Mouse (Mus musculus): ENCODE results near the gene Mpzl2. TPM values are rescaled to one million over a fixed set of nuclear protein-coding genes. Genes with fewer than 3 reads are reported as not detected.

Mpzl2 gene
- polyA plus RNA-seq, 1 experiment from 2014 or later = 3.5 TPM

DNA sequence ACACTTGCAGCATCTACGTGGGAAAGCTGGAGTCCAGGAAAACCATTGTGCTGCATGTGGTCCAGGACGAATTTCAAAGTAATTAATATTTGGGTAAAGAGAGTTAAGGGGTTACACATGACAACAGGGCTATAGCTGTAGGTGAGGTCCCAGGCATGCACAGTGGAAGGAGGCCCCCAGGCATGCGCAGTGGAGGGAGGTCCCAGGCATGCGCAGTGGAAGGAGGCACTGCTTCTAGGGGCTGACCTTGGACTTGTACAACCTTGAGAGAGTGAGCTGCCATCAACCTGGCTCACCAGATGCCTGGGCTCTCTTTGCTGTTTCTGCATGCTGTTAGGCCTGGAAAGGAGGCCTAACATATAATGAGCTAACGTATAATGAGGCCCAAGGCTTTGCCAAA is 58.3 kb downstream of the Mpzl2 start:
- H3K4me1 ChIP-seq = peaks cover 4% of the 10 kb centered on the region; the same call in 1 of the 2 replicates
- H3K27me3 ChIP-seq (ENCODE audit: poor library complexity, severe bottlenecking) = no peaks in the 10 kb centered on the region
- H3K27ac ChIP-seq = no peak overlapping the region
- no peaks in the 10 kb centered on the region for H3K9me3 ChIP-seq
- no peak for DNase-seq (ENCODE audit: extremely low spot score, low spot score)
- H3K36me3 ChIP-seq (replicated peaks) = no peaks in the 10 kb centered on the region
- no peak overlapping the region for H3K4me3 ChIP-seq
- WGBS = 84% methylated on average over 5 of the region's 5 CpGs

DNA sequence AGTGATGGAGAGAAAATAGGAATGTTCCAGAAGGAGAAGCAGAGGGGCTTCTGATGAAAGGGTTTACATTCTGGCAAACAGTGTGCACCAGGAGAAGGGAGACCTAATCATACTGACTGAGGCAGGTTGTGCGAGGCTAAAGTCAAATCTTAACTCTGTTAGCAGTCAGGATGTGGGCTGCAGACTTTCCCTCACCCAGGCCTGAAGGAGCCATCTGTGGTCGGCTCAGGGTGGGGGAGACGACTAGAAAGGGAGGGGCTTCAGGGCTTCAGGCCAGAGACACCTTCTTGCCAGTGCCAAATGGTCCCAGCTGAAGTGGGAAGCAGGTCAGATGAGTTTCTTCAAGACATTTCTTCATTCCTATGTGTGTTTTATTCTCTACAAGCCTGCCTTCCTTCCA is 58.8 kb downstream of the Mpzl2 start:
- Histone ChIP-seq H3K4me3 (no peak overlapping the region), H3K36me3 (replicated peaks) (no peaks in the 10 kb centered on the region), H3K9me3 (no peaks in the 10 kb centered on the region), H3K4me1 (peaks cover 8% of the 10 kb centered on the region; the same call in 1 of the 2 replicates), H3K27me3 (ENCODE audit: poor library complexity, severe bottlenecking) (no peaks in the 10 kb centered on the region), H3K27ac (no peak overlapping the region)
- no peak for DNase-seq (ENCODE audit: extremely low spot score, low spot score)
- 61% methylated on average over 3 of the region's 3 CpGs for WGBS

DNA sequence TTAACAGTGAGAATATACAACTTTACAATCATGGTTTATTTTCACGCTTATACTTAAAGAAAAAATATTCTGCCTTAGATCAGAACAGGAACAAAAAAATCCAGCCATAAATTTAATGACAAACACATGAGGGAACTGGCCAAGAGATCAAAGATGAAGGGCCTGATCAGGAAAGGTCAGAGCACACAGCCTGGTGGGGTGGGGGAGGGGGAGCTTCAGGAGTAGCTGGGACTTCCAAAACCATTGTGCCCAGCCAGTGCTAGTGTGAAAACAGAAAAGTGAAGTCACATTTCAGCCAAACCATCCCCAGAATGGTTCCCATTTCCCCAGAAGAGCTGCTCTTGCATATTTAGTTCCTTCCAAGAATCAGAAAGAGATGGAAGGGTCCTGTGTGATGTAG is 62.9 kb downstream of the Mpzl2 start:
- Histone ChIP-seq H3K4me3 (no peak overlapping the region), H3K4me1 (peaks cover 12% of the 10 kb centered on the region; the same call in 1 of the 2 replicates), H3K27me3 (ENCODE audit: poor library complexity, severe bottlenecking) (no peaks in the 10 kb centered on the region), H3K36me3 (replicated peaks) (no peaks in the 10 kb centered on the region), H3K9me3 (no peaks in the 10 kb centered on the region), H3K27ac (no peak overlapping the region)
- 85% methylated on average over 1 of the region's 1 CpGs for WGBS
- no peak for DNase-seq (ENCODE audit: extremely low spot score, low spot score)

DNA sequence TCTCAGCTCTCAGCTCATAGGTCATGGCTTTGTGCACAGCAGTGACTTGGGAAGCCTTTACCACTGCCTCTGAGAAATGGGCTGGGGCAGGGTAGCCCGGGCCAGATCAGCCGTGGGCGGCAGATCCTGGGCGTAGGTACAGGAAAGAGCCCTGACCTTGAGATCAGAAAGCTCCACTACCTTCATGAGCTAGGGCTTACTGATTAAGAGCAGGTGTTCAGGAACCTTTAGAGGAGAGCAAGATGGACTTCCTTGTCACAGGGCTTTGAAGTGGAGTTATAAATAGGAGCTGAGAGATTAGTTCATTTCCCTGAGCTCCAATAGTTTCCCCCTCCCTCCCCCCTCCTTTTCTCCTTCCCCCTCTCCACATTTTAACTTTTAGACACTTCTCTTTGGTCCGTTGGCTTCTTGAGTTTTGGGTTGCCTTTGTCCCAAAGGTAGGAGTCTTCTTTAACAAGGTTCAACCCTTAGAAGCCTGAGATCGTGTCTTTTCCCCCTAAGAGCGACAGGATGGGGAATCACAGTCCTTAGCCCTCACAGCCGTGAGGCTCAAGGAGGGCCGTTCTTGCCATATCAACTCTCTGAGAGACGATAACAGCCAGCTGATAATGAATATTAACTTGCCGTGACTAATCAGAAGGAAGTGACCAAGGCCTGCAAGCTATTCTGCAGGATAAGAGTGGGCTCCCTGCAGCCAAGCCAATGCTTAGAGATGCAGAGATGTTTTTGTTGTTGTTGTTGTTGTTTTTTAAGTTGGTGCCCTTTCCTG is 63.8 kb downstream of the Mpzl2 start:
- Histone ChIP-seq H3K27ac (no peak overlapping the region), H3K4me1 (peaks cover 12% of the 10 kb centered on the region; the same call in 1 of the 2 replicates), H3K4me3 (no peak overlapping the region), H3K9me3 (no peaks in the 10 kb centered on the region), H3K36me3 (replicated peaks) (no peaks in the 10 kb centered on the region), H3K27me3 (ENCODE audit: poor library complexity, severe bottlenecking) (no peaks in the 10 kb centered on the region)
- WGBS = 66% methylated on average over 11 of the region's 11 CpGs
- DNase-seq (ENCODE audit: extremely low spot score, low spot score) = no peak

Other genes starting within 250 kb of the Mpzl2 start
- 2.1 and 3.0 TPM in 2 replicates for gene Tmem25, start 240.5 kb upstream of the Mpzl2 start, polyA plus RNA-seq (2016; fragmentation: Nextera tagmentation; extraction: Ambion mirVana)
- not detected in 2 replicates for gene Ttc36, start 236.7 kb upstream of the Mpzl2 start, polyA plus RNA-seq (2016; fragmentation: Nextera tagmentation; extraction: Ambion mirVana)
- 10.3 and 10.8 TPM in 2 replicates for gene Kmt2a, start 158.5 kb upstream of the Mpzl2 start, polyA plus RNA-seq (2016; fragmentation: Nextera tagmentation; extraction: Ambion mirVana)
- gene Atp5l, start 119.1 kb upstream of the Mpzl2 start, polyA plus RNA-seq (2016; fragmentation: Nextera tagmentation; extraction: Ambion mirVana) = 509 and 532 TPM in 2 replicates
- gene Ube4a, start 74.2 kb upstream of the Mpzl2 start, polyA plus RNA-seq (2016; fragmentation: Nextera tagmentation; extraction: Ambion mirVana) = 23.8 and 24.8 TPM in 2 replicates
- not detected in 2 replicates for gene Cd3g, start 59.4 kb upstream of the Mpzl2 start, polyA plus RNA-seq (2016; fragmentation: Nextera tagmentation; extraction: Ambion mirVana)
- gene Cd3d, start 58.0 kb upstream of the Mpzl2 start, polyA plus RNA-seq (2016; fragmentation: Nextera tagmentation; extraction: Ambion mirVana) = not detected in 2 replicates
- gene Cd3e, start 30.2 kb upstream of the Mpzl2 start, polyA plus RNA-seq (2016; fragmentation: Nextera tagmentation; extraction: Ambion mirVana) = not detected in 2 replicates
- 2.3 and 2.7 TPM in 2 replicates for gene Mpzl3, start 15.4 kb downstream of the Mpzl2 start, polyA plus RNA-seq (2016; fragmentation: Nextera tagmentation; extraction: Ambion mirVana)
- gene Jaml, start 39.4 kb downstream of the Mpzl2 start, polyA plus RNA-seq (2016; fragmentation: Nextera tagmentation; extraction: Ambion mirVana) = 0.52 and 0.54 TPM in 2 replicates
- 3.6 and 4.5 TPM in 2 replicates for gene Scn2b, start 78.0 kb downstream of the Mpzl2 start, polyA plus RNA-seq (2016; fragmentation: Nextera tagmentation; extraction: Ambion mirVana)
- 0.25 and 0.41 TPM in 2 replicates for gene Scn4b, start 98.6 kb downstream of the Mpzl2 start, polyA plus RNA-seq (2016; fragmentation: Nextera tagmentation; extraction: Ambion mirVana)
- not detected in 2 replicates for gene BC049352, start 142.2 kb downstream of the Mpzl2 start, polyA plus RNA-seq (2016; fragmentation: Nextera tagmentation; extraction: Ambion mirVana)
- gene Tmprss4, start 164.3 kb downstream of the Mpzl2 start, polyA plus RNA-seq (2016; fragmentation: Nextera tagmentation; extraction: Ambion mirVana) = 0.19 TPM in 1 of 2 replicates, not detected in the other
- gene Il10ra, start 229.3 kb downstream of the Mpzl2 start, polyA plus RNA-seq (2016; fragmentation: Nextera tagmentation; extraction: Ambion mirVana) = 0.42 and 0.50 TPM in 2 replicates